Mouse (Mus musculus) common myeloid progenitor, adult 5-6 weeks (primary cell): Measurements from ENCODE around the gene Mtpn. TPM values are rescaled to one million over a fixed set of nuclear protein-coding genes. Genes with fewer than 3 reads are reported as not detected.

Experiments
- total RNA-seq: library from RNA; stranded (forward); fragments of 200-1000, 187-1606 nt; gene quantifications from 2 replicates; pipeline ENCODE4 v1.2.3, GENCODE M21; 2017

Gene Mtpn
- total RNA-seq, 1 experiment from 2014 or later = 135 TPM

Other genes with a start within 250 kb of the Mtpn start
- gene Slc13a4, start 231.8 kb downstream of the Mtpn start, total RNA-seq = not detected in 2 replicates
- gene Fam180a, start 213.7 kb downstream of the Mtpn start, total RNA-seq = not detected in 2 replicates